Mouse (Mus musculus): ENCODE measurements at regions not wholly inside any gene's neighbourhood (a gene's known extent, or its start where the extent isn't known, plus 50 kb on each side); places are given as distances from the start of the nearest gene placed in this dataset.

- no peak for TF ChIP-seq CTCF (IDR thresholded peaks at IDR 0.05; ENCODE audit: low read depth, low read length)
- no peak for TF ChIP-seq POLR2A (IDR thresholded peaks at IDR 0.05; ENCODE audit: insufficient read depth, low read length)
These were observed 283.5 kb downstream of the Bcor start for GRCm38 (mm10) chrX:11876636-11877035.
